Mouse (Mus musculus) forebrain, embryonic 12.5 days (tissue): ENCODE data around the gene Gm5771. TPM values are rescaled to one million over a fixed set of nuclear protein-coding genes. Genes with fewer than 3 reads are reported as not detected.
"Not testable (repeated sequence)": the region's sequence is repeated elsewhere in the genome, so short reads cannot be mapped to it uniquely, and the experiment has no call there.

Source experiments
- ATAC-seq: fragments of 200-750 bp; cut with Nextera tagmentation; 2 replicates; pipeline ENCODE4 v1.8.0; 2017; ENCODE audit warnings: moderate TSS enrichment; ENCODE audit not compliant: low FRiP score
- H3K27ac ChIP-seq: fragments of 300-500 bp; sonication (generic); 2 replicates; pipeline ENCODE4 v1.5.1; 2016; ENCODE audit warnings: mild to moderate bottlenecking
- H3K27me3 ChIP-seq: fragments of 300-500 bp; sonication (generic); 2 replicates; pipeline ENCODE4 v1.6.1; 2016; ENCODE audit warnings: mild to moderate bottlenecking
- H3K36me3 ChIP-seq: fragments of 300-500 bp; sonication (generic); replicated peaks from 2 replicates; pipeline ENCODE4 v1.6.1; 2016; ENCODE audit warnings: mild to moderate bottlenecking
- H3K4me1 ChIP-seq: fragments of 300-500 bp; sonication (generic); 2 replicates; pipeline ENCODE4 v1.6.1; 2016
- H3K4me2 ChIP-seq: fragments of 300-500 bp; sonication (generic); 2 replicates; pipeline ENCODE4 v1.6.1; 2016; ENCODE audit warnings: mild to moderate bottlenecking, moderate library complexity
- H3K4me3 ChIP-seq: fragments of 300-500 bp; sonication (generic); replicated peaks from 2 replicates; pipeline ENCODE4 v1.5.1; 2016; ENCODE audit warnings: mild to moderate bottlenecking
- H3K9ac ChIP-seq: fragments of 300-500 bp; sonication (generic); 2 replicates; pipeline ENCODE4 v1.6.1; 2016; ENCODE audit warnings: mild to moderate bottlenecking
- H3K9me3 ChIP-seq: fragments of 300-500 bp; sonication (generic); 2 replicates; pipeline ENCODE4 v1.6.1; 2016
- WGBS: fragments of 180-500 bp; shearing (Covaris S2); methylation state at CpG from one replicate; pipeline ENCODE4 v1.1.7; 2016; 5-methylcytosine and 5-hydroxymethylcytosine counted together
- polyA plus RNA-seq: library from polyadenylated mRNA; unstranded; fragments of >200 nt; fragmentation: Nextera tagmentation; extraction: Ambion mirVana; gene quantifications from 2 replicates; pipeline ENCODE4 v1.2.1, GENCODE M21; 2016

Gene Gm5771
- not detected in 2 replicates for polyA plus RNA-seq

GRCm38 (mm10) chr6:41392056-41392455, at the start of gene Gm5771:
TSS of gene Gm5771 (plus strand) at chr6:41392356.
- not testable (repeated sequence) for H3K36me3 ChIP-seq, H3K27me3 ChIP-seq, H3K4me3 ChIP-seq, H3K9me3 ChIP-seq, ATAC-seq, H3K27ac ChIP-seq, H3K4me2 ChIP-seq, H3K9ac ChIP-seq, H3K4me1 ChIP-seq

DNA sequence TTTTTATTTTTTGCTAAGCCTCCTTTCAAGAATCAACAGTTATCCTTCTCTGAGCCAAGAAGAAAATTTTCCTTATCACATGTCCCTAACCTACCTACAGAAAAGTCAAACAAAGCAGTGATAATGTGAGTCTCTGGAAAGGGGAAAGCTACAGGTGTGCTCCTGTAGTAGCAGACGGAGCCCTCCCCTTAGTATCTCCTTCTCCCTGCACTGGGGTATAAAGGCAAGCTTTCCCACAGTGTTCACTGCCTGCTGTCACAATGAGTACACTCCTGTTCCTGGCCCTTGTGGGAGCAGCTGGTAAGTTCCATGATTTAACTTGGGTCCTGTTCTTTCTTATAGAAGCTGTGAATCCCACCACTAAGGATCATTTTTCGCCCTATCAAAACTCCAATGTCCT, 38.2 kb upstream of the Gm5771 start, which contains the start of gene Try10:
Gene Try10, plus strand, starts transcription at position 174 of the 400 bp plus-strand sequence.
- Histone ChIP-seq H3K27me3 (no peaks in the 10 kb centered on the region), H3K27ac (no peak within 1 kb of the TSS), H3K4me2 (no peak within 1 kb of the TSS), H3K4me3 (no peak within 1 kb of the TSS), H3K36me3 (no peaks in the 10 kb centered on the region), H3K9ac (no peak within 1 kb of the TSS), H3K4me1 (no peaks in the 10 kb centered on the region), H3K9me3 (no peaks in the 10 kb centered on the region)
- ATAC-seq, result no peak
- 85% methylated on average over 2 of the region's 2 CpGs for WGBS

GRCm38 (mm10) chr6:41373772-41374171, 18.4 kb upstream of the Gm5771 start:
- ATAC-seq, H3K4me1 ChIP-seq, H3K27ac ChIP-seq, H3K36me3 ChIP-seq, H3K9me3 ChIP-seq, H3K4me2 ChIP-seq, H3K4me3 ChIP-seq, H3K9ac ChIP-seq, H3K27me3 ChIP-seq: not testable (repeated sequence)
- WGBS, result 81% methylated on average over 2 of the region's 2 CpGs

DNA sequence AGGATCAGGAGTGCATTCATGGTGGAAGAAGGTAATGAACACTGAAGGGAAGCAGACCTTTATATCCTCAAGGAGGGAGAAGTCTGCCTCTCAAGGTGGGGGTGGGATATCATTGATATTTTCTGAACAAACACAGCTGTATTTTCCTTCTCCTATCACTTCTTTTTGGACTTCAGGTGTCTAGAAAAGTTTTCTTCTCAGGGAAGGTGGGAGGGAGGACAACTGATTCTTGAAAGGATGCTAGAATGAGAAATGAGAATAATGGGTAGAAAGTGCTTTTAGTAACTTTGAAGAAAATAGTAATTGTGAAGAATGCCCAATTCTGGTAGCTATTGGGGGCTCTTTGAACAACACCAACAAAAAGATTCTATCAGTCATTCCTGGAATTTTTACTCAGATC, 14.6 kb upstream of the Gm5771 start, which contains the start of gene Prss3:
Gene Prss3, minus strand, starts transcription at position 101 of the 400 bp plus-strand sequence.
- H3K9ac ChIP-seq, H3K4me2 ChIP-seq, H3K36me3 ChIP-seq, H3K4me3 ChIP-seq, H3K9me3 ChIP-seq, H3K4me1 ChIP-seq, H3K27me3 ChIP-seq, H3K27ac ChIP-seq, ATAC-seq: not testable (repeated sequence)

DNA sequence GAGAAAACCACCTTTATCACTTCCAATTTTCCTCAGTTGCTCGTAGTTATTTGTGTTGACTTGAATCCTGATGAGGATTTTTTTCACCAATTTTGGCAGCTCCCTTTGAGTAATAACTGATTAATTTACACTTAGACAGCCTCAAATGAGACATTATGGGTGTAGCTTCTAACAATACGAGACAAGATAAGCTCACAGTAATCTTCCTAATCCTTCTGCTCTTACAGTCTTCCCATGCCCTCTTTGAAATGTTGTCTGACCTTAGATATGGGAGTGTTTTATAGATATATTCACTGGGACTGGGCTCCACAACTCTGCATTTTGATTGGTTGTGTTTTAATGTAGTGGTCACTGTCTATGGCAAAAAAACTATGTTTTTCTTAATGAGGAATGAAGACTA, 5.4 kb upstream of the Gm5771 start:
- H3K4me2 ChIP-seq, result no peak overlapping the region
- no peaks in the 10 kb centered on the region for H3K4me1 ChIP-seq
- no peak overlapping the region for H3K4me3 ChIP-seq
- no peaks in the 10 kb centered on the region for H3K9me3 ChIP-seq
- no peak overlapping the region for H3K9ac ChIP-seq
- H3K27ac ChIP-seq, result no peak overlapping the region
- no peak for ATAC-seq
- no peaks in the 10 kb centered on the region for H3K36me3 ChIP-seq
- no peaks in the 10 kb centered on the region for H3K27me3 ChIP-seq
- WGBS, result 84% methylated on average over 2 of the region's 2 CpGs

GRCm38 (mm10) chr6:41391640-41392039, 516 bp upstream of the Gm5771 start:
- H3K9ac ChIP-seq, H3K4me2 ChIP-seq, H3K27me3 ChIP-seq, H3K27ac ChIP-seq, H3K4me1 ChIP-seq, H3K9me3 ChIP-seq, ATAC-seq, H3K36me3 ChIP-seq, H3K4me3 ChIP-seq: not testable (repeated sequence)
- 71% methylated on average over 1 of the region's 1 CpGs for WGBS

- not testable (repeated sequence) for H3K9ac ChIP-seq, H3K9me3 ChIP-seq, H3K4me1 ChIP-seq, H3K36me3 ChIP-seq, H3K27ac ChIP-seq, H3K27me3 ChIP-seq, H3K4me2 ChIP-seq, H3K4me3 ChIP-seq, ATAC-seq
- 88% methylated on average over 2 of the region's 2 CpGs for WGBS
These were observed 50.1 kb downstream of the Gm5771 start for GRCm38 (mm10) chr6:41442261-41442660.

DNA sequence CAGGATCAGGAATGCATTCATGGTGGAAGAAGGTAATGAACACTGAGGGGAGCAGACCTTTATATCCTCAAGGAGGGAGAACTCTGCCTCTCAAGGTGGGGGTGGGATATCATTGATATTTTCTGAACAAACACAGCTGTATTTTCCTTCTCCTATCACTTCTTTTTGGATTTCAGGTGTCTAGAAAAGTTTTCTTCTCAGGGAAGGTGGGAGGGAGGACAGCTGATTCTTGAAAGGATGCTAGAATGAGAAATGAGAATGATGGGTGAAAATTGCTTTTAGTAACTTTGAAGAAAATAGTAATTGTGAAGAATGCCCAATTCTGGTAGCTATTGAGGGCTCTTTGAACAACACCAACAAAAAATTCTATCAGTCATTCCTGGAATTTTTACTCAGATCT, 53.9 kb downstream of the Gm5771 start, which contains the start of gene Gm10334:
Gene Gm10334, minus strand, starts transcription at position 101 of the 400 bp plus-strand sequence.
- not testable (repeated sequence) for H3K36me3 ChIP-seq, ATAC-seq, H3K9me3 ChIP-seq, H3K9ac ChIP-seq, H3K27me3 ChIP-seq, H3K27ac ChIP-seq, H3K4me2 ChIP-seq, H3K4me1 ChIP-seq, H3K4me3 ChIP-seq

Other genes starting within 250 kb of the Gm5771 start
- gene Try4, start 90.1 kb upstream of the Gm5771 start, polyA plus RNA-seq, result not detected in 2 replicates
- 0.33 TPM in 1 of 2 replicates, not detected in the other for gene Try5, start 75.5 kb upstream of the Gm5771 start, polyA plus RNA-seq
- gene Try10, start 38.3 kb upstream of the Gm5771 start, polyA plus RNA-seq, result not detected in 2 replicates
- 0.27 TPM in 1 of 2 replicates, not detected in the other for gene Prss3, start 14.7 kb upstream of the Gm5771 start, polyA plus RNA-seq
- gene Gm10334, start 53.8 kb downstream of the Gm5771 start, polyA plus RNA-seq, result not detected in 2 replicates
- gene Prss1, start 66.6 kb downstream of the Gm5771 start, polyA plus RNA-seq, result not detected in 2 replicates
- gene Prss2, start 129.4 kb downstream of the Gm5771 start, polyA plus RNA-seq, result not detected in 2 replicates
- gene Ephb6, start 213.1 kb downstream of the Gm5771 start, polyA plus RNA-seq, result 17.7 and 18.4 TPM in 2 replicates
- gene Trpv6, start 244.0 kb downstream of the Gm5771 start, polyA plus RNA-seq, result 0.31 and 0.52 TPM in 2 replicates